Mouse (Mus musculus): ENCODE measurements around the gene Gtf2f2. TPM values are rescaled to one million over a fixed set of nuclear protein-coding genes. Genes with fewer than 3 reads are reported as not detected.

The Gtf2f2 gene
- polyA plus RNA-seq, 1 experiment from 2014 or later: 29.6 TPM

- H3K9ac ChIP-seq (ENCODE audit: low read length): no peak overlapping the region
- no peak for ATAC-seq (ENCODE audit: insufficient read depth, low FRiP score)
- H3K4me3 ChIP-seq (replicated peaks; ENCODE audit: low read length): no peak overlapping the region
- no peaks in the 10 kb centered on the region for H3K36me3 ChIP-seq (ENCODE audit: control insufficient read depth, insufficient read depth, low read length)
- 48% methylated on average over 7 of the region's 7 CpGs for WGBS
- H3K27me3 ChIP-seq (ENCODE audit: control insufficient read depth, insufficient read depth, low read length): no peaks in the 10 kb centered on the region
- H3K4me1 ChIP-seq (ENCODE audit: control insufficient read depth, insufficient read depth, low read length): no peaks in the 10 kb centered on the region
- H3K9me3 ChIP-seq (replicated peaks; ENCODE audit: control insufficient read depth, low read length): no peaks in the 10 kb centered on the region
- no peak overlapping the region for H3K4me2 ChIP-seq (ENCODE audit: low read depth, low read length)
- no peak overlapping the region for H3K27ac ChIP-seq (ENCODE audit: low read length)
These were observed 22.0 kb upstream of the Gtf2f2 start for GRCm38 (mm10) chr14:76032671-76033136.

- H3K27ac ChIP-seq (ENCODE audit: low read length): no peak overlapping the region
- H3K4me2 ChIP-seq (ENCODE audit: low read depth, low read length): peak overlapping the region; percentile 33; the same call in 1 of the 2 replicates
- no peaks in the 10 kb centered on the region for H3K4me1 ChIP-seq (ENCODE audit: control insufficient read depth, insufficient read depth, low read length)
- no peak for ATAC-seq (ENCODE audit: insufficient read depth, low FRiP score)
- no peak overlapping the region for H3K9ac ChIP-seq (ENCODE audit: low read length)
- 40% methylated on average over 11 of the region's 11 CpGs for WGBS
- H3K9me3 ChIP-seq (replicated peaks; ENCODE audit: control insufficient read depth, low read length): no peaks in the 10 kb centered on the region
- H3K36me3 ChIP-seq (ENCODE audit: control insufficient read depth, insufficient read depth, low read length): no peaks in the 10 kb centered on the region
- no peak overlapping the region for H3K4me3 ChIP-seq (replicated peaks; ENCODE audit: low read length)
- H3K27me3 ChIP-seq (ENCODE audit: control insufficient read depth, insufficient read depth, low read length): no peaks in the 10 kb centered on the region
These were observed 20.6 kb upstream of the Gtf2f2 start for GRCm38 (mm10) chr14:76031117-76031842.

- WGBS: 85% methylated on average over 4 of the region's 4 CpGs
- Histone ChIP-seq H3K27me3 (ENCODE audit: control insufficient read depth, insufficient read depth, low read length) (no peaks in the 10 kb centered on the region), H3K36me3 (ENCODE audit: control insufficient read depth, insufficient read depth, low read length) (no peaks in the 10 kb centered on the region), H3K4me3 (replicated peaks; ENCODE audit: low read length) (no peak overlapping the region), H3K4me1 (ENCODE audit: control insufficient read depth, insufficient read depth, low read length) (no peaks in the 10 kb centered on the region), H3K9me3 (replicated peaks; ENCODE audit: control insufficient read depth, low read length) (no peaks in the 10 kb centered on the region), H3K4me2 (ENCODE audit: low read depth, low read length) (no peak overlapping the region), H3K9ac (ENCODE audit: low read length) (no peak overlapping the region), H3K27ac (ENCODE audit: low read length) (no peak overlapping the region)
- ATAC-seq (ENCODE audit: insufficient read depth, low FRiP score): no peak
These were observed 14.0 kb upstream of the Gtf2f2 start for GRCm38 (mm10) chr14:76024641-76025040.

GRCm38 (mm10) chr14:76020927-76021719 lies 10.5 kb upstream of the Gtf2f2 start:
- 57% methylated on average over 7 of the region's 7 CpGs for WGBS
- no peak for ATAC-seq (ENCODE audit: insufficient read depth, low FRiP score)
- Histone ChIP-seq H3K27ac (ENCODE audit: low read length) (no peak overlapping the region), H3K9me3 (replicated peaks; ENCODE audit: control insufficient read depth, low read length) (no peaks in the 10 kb centered on the region), H3K9ac (ENCODE audit: low read length) (no peak overlapping the region), H3K4me3 (replicated peaks; ENCODE audit: low read length) (no peak overlapping the region), H3K4me1 (ENCODE audit: control insufficient read depth, insufficient read depth, low read length) (no peaks in the 10 kb centered on the region), H3K4me2 (ENCODE audit: low read depth, low read length) (no peak overlapping the region), H3K27me3 (ENCODE audit: control insufficient read depth, insufficient read depth, low read length) (no peaks in the 10 kb centered on the region), H3K36me3 (ENCODE audit: control insufficient read depth, insufficient read depth, low read length) (no peaks in the 10 kb centered on the region)

- ATAC-seq (ENCODE audit: insufficient read depth, low FRiP score): no peak
- WGBS: 79% methylated on average over 5 of the region's 5 CpGs
- no peaks in the 10 kb centered on the region for H3K4me1 ChIP-seq (ENCODE audit: control insufficient read depth, insufficient read depth, low read length)
- no peak overlapping the region for H3K9ac ChIP-seq (ENCODE audit: low read length)
- no peaks in the 10 kb centered on the region for H3K27me3 ChIP-seq (ENCODE audit: control insufficient read depth, insufficient read depth, low read length)
- H3K4me2 ChIP-seq (ENCODE audit: low read depth, low read length): no peak overlapping the region
- no peak overlapping the region for H3K27ac ChIP-seq (ENCODE audit: low read length)
- no peaks in the 10 kb centered on the region for H3K36me3 ChIP-seq (ENCODE audit: control insufficient read depth, insufficient read depth, low read length)
- H3K4me3 ChIP-seq (replicated peaks; ENCODE audit: low read length): no peak overlapping the region
- H3K9me3 ChIP-seq (replicated peaks; ENCODE audit: control insufficient read depth, low read length): no peaks in the 10 kb centered on the region
These were observed 9.7 kb upstream of the Gtf2f2 start for GRCm38 (mm10) chr14:76020259-76020785.

- Histone ChIP-seq H3K9me3 (replicated peaks; ENCODE audit: control insufficient read depth, low read length) (no peaks in the 10 kb centered on the region), H3K36me3 (ENCODE audit: control insufficient read depth, insufficient read depth, low read length) (no peaks in the 10 kb centered on the region), H3K27me3 (ENCODE audit: control insufficient read depth, insufficient read depth, low read length) (no peaks in the 10 kb centered on the region), H3K4me2 (ENCODE audit: low read depth, low read length) (no peak overlapping the region), H3K4me1 (ENCODE audit: control insufficient read depth, insufficient read depth, low read length) (no peaks in the 10 kb centered on the region), H3K4me3 (replicated peaks; ENCODE audit: low read length) (no peak overlapping the region), H3K27ac (ENCODE audit: low read length) (no peak overlapping the region), H3K9ac (ENCODE audit: low read length) (no peak overlapping the region)
- ATAC-seq (ENCODE audit: insufficient read depth, low FRiP score): no peak
- WGBS: 81% methylated on average over 10 of the region's 10 CpGs
These were observed 7.3 kb upstream of the Gtf2f2 start for GRCm38 (mm10) chr14:76017785-76018490.

GRCm38 (mm10) chr14:76014331-76014730 lies 3.7 kb upstream of the Gtf2f2 start:
- H3K4me2 ChIP-seq (ENCODE audit: low read depth, low read length): no peak overlapping the region
- no peak overlapping the region for H3K4me3 ChIP-seq (replicated peaks; ENCODE audit: low read length)
- no peaks in the 10 kb centered on the region for H3K27me3 ChIP-seq (ENCODE audit: control insufficient read depth, insufficient read depth, low read length)
- WGBS: 58% methylated on average over 2 of the region's 2 CpGs
- ATAC-seq (ENCODE audit: insufficient read depth, low FRiP score): no peak
- H3K9me3 ChIP-seq (replicated peaks; ENCODE audit: control insufficient read depth, low read length): no peaks in the 10 kb centered on the region
- no peak overlapping the region for H3K9ac ChIP-seq (ENCODE audit: low read length)
- H3K4me1 ChIP-seq (ENCODE audit: control insufficient read depth, insufficient read depth, low read length): peaks cover 4% of the 10 kb centered on the region
- H3K27ac ChIP-seq (ENCODE audit: low read length): no peak overlapping the region
- H3K36me3 ChIP-seq (ENCODE audit: control insufficient read depth, insufficient read depth, low read length): no peaks in the 10 kb centered on the region

GRCm38 (mm10) chr14:76011062-76011457 lies 395 bp upstream of the Gtf2f2 start:
- Histone ChIP-seq H3K9me3 (replicated peaks; ENCODE audit: control insufficient read depth, low read length) (no peaks in the 10 kb centered on the region), H3K4me3 (replicated peaks; ENCODE audit: low read length) (peak overlapping the region; percentile 97), H3K4me1 (ENCODE audit: control insufficient read depth, insufficient read depth, low read length) (peaks cover 14% of the 10 kb centered on the region), H3K27ac (ENCODE audit: low read length) (no peak overlapping the region), H3K27me3 (ENCODE audit: control insufficient read depth, insufficient read depth, low read length) (no peaks in the 10 kb centered on the region), H3K36me3 (ENCODE audit: control insufficient read depth, insufficient read depth, low read length) (no peaks in the 10 kb centered on the region), H3K4me2 (ENCODE audit: low read depth, low read length) (peak overlapping the region; percentile 85), H3K9ac (ENCODE audit: low read length) (peak overlapping the region; percentile 19; the same call in 1 of the 2 replicates)
- ATAC-seq (ENCODE audit: insufficient read depth, low FRiP score): no peak
- 28% methylated on average over 7 of the region's 7 CpGs for WGBS

Data from stomach, embryonic 16.5 days (tissue).